Mouse (Mus musculus) bone marrow macrophage, adult 2 months (primary cell): Measurements from ENCODE around the gene Oxct2a.

ENCODE experiments used
- CTCF ChIP-seq: IDR thresholded peaks from 2 replicates; pipeline ENCODE4 v1.5.1; 2012; ENCODE audit warnings: low read depth, mild to moderate bottlenecking, low read length, moderate library complexity
- POLR2A ChIP-seq: IDR thresholded peaks from 2 replicates; pipeline ENCODE4 v1.6.1; 2012; ENCODE audit warnings: mild to moderate bottlenecking, low read depth, low read length, borderline replicate concordance

GRCm38 (mm10) chr4:123333151-123333550 is 9.7 kb upstream of the Oxct2a start:
- TF ChIP-seq POLR2A, result no peak
- no peak for TF ChIP-seq CTCF
